Mouse (Mus musculus) midbrain, postnatal 0 days (tissue): ENCODE measurements at regions not wholly inside any gene's neighbourhood (a gene's known extent, or its start where the extent isn't known, plus 50 kb on each side); places are given as distances from the start of the nearest gene placed in this dataset.

Source experiments
- ATAC-seq: fragments of 200-750 bp; cut with Nextera tagmentation; 2 replicates; pipeline ENCODE4 v1.8.0; 2017; ENCODE audit warnings: moderate number of reproducible peaks, mild to moderate bottlenecking, moderate TSS enrichment, moderate library complexity; ENCODE audit not compliant: low FRiP score
- DNase-seq: peaks from one replicate; pipeline ENCODE4 v3.0.0-alpha.2; 2015; ENCODE audit warnings: low spot score
- H3K27ac ChIP-seq: fragments of 300-500 bp; sonication (generic); 2 replicates; pipeline ENCODE4 v1.5.1; 2014; ENCODE audit warnings: low read depth, mild to moderate bottlenecking, low read length, mixed read lengths
- H3K27me3 ChIP-seq: fragments of 300-500 bp; sonication (generic); 2 replicates; pipeline ENCODE4 v1.6.1; 2014; ENCODE audit warnings: low read length, control low read depth, mixed read lengths; ENCODE audit not compliant: insufficient read depth
- H3K36me3 ChIP-seq: fragments of 300-500 bp; sonication (generic); 2 replicates; pipeline ENCODE4 v1.6.1; 2014; ENCODE audit warnings: low read length, control low read depth, mixed read lengths; ENCODE audit not compliant: insufficient read depth
- H3K4me1 ChIP-seq: fragments of 300-500 bp; sonication (generic); 2 replicates; pipeline ENCODE4 v1.6.1; 2014; ENCODE audit warnings: mild to moderate bottlenecking, control low read depth, antibody characterized with exemption, low read length, mixed read lengths; ENCODE audit not compliant: insufficient read depth
- H3K4me2 ChIP-seq: fragments of 300-500 bp; sonication (generic); 2 replicates; pipeline ENCODE4 v1.6.1; 2014; ENCODE audit warnings: low read depth, mild to moderate bottlenecking, low read length, mixed read lengths; ENCODE audit not compliant: poor library complexity, severe bottlenecking
- H3K4me3 ChIP-seq: fragments of 300-500 bp; sonication (generic); 2 replicates; pipeline ENCODE4 v1.5.1; 2014; ENCODE audit warnings: low read depth, mild to moderate bottlenecking, low read length, moderate library complexity
- H3K9ac ChIP-seq: fragments of 300-500 bp; sonication (generic); replicated peaks from 2 replicates; pipeline ENCODE4 v1.6.1; 2014; ENCODE audit warnings: mild to moderate bottlenecking, low read length, moderate library complexity, mixed read lengths; ENCODE audit not compliant: poor library complexity, severe bottlenecking
- H3K9me3 ChIP-seq: fragments of 300-500 bp; sonication (generic); 2 replicates; pipeline ENCODE4 v1.6.1; 2016; ENCODE audit warnings: low read length, control low read depth
- CTCF ChIP-seq: IDR thresholded peaks from 2 replicates; pipeline ENCODE4 v1.5.1; 2016; ENCODE audit warnings: antibody characterized with exemption, mild to moderate bottlenecking
- WGBS: fragments of 180-500 bp; shearing (Covaris S2); extraction: QIAGEN DNeasy Blood & Tissue Kit; methylation state at CpG from one replicate; pipeline ENCODE4 v1.1.7; 2014; 5-methylcytosine and 5-hydroxymethylcytosine counted together

GRCm38 (mm10) chr5:33529771-33530170 is 96.0 kb upstream of the Nkx1-1 start:
- H3K4me3 ChIP-seq, result no peak overlapping the region
- no peak overlapping the region for H3K9ac ChIP-seq
- WGBS, result 37% methylated on average over 10 of the region's 13 CpGs
- H3K9me3 ChIP-seq, result no peaks in the 10 kb centered on the region
- no peak for TF ChIP-seq CTCF
- ATAC-seq, result no peak
- DNase-seq, result no peak
- no peak overlapping the region for H3K4me2 ChIP-seq
- no peaks in the 10 kb centered on the region for H3K27me3 ChIP-seq
- no peaks in the 10 kb centered on the region for H3K36me3 ChIP-seq
- H3K27ac ChIP-seq, result no peak overlapping the region
- peaks cover 6% of the 10 kb centered on the region; the same call in 1 of the 2 replicates for H3K4me1 ChIP-seq

- Histone ChIP-seq H3K4me2 (no peak overlapping the region), H3K27ac (no peak overlapping the region), H3K9me3 (no peaks in the 10 kb centered on the region), H3K27me3 (no peaks in the 10 kb centered on the region), H3K36me3 (no peaks in the 10 kb centered on the region), H3K4me3 (no peak overlapping the region), H3K4me1 (0 out of 2 replicates have a peak, but pooled peaks cover under 1% of the 10 kb centered on the region), H3K9ac (no peak overlapping the region)
- TF ChIP-seq CTCF, result no peak
- no peak for ATAC-seq
- DNase-seq, result no peak
- 78% methylated on average over 14 of the region's 14 CpGs for WGBS
These were observed 95.3 kb upstream of the Nkx1-1 start for GRCm38 (mm10) chr5:33528971-33529670.

- no peak for TF ChIP-seq CTCF
- no peaks in the 10 kb centered on the region for H3K9me3 ChIP-seq
- ATAC-seq, result no peak
- H3K4me3 ChIP-seq, result no peak overlapping the region
- H3K4me1 ChIP-seq, result no peaks in the 10 kb centered on the region
- no peak overlapping the region for H3K4me2 ChIP-seq
- H3K9ac ChIP-seq, result no peak overlapping the region
- H3K27ac ChIP-seq, result no peak overlapping the region
- WGBS, result 79% methylated on average over 10 of the region's 10 CpGs
- H3K27me3 ChIP-seq, result no peaks in the 10 kb centered on the region
- no peak for DNase-seq
- no peaks in the 10 kb centered on the region for H3K36me3 ChIP-seq
These were observed 94.0 kb upstream of the Nkx1-1 start for GRCm38 (mm10) chr5:33527750-33528149.

GRCm38 (mm10) chr5:33527316-33527715 is 93.5 kb upstream of the Nkx1-1 start:
- ATAC-seq (no peak), DNase-seq (no peak)
- Histone ChIP-seq H3K36me3 (no peaks in the 10 kb centered on the region), H3K27ac (no peak overlapping the region), H3K4me1 (no peaks in the 10 kb centered on the region), H3K4me2 (no peak overlapping the region), H3K9me3 (no peaks in the 10 kb centered on the region), H3K27me3 (no peaks in the 10 kb centered on the region), H3K9ac (no peak overlapping the region), H3K4me3 (no peak overlapping the region)
- WGBS, result 90% methylated on average over 8 of the region's 8 CpGs
- no peak for TF ChIP-seq CTCF

- peak; percentile 36 for DNase-seq
- H3K36me3 ChIP-seq, result no peaks in the 10 kb centered on the region
- no peak overlapping the region for H3K4me2 ChIP-seq
- 82% methylated on average over 16 of the region's 16 CpGs for WGBS
- TF ChIP-seq CTCF, result no peak
- ATAC-seq, result no peak
- no peaks in the 10 kb centered on the region for H3K9me3 ChIP-seq
- no peaks in the 10 kb centered on the region for H3K27me3 ChIP-seq
- no peak overlapping the region for H3K4me3 ChIP-seq
- no peaks in the 10 kb centered on the region for H3K4me1 ChIP-seq
- no peak overlapping the region for H3K9ac ChIP-seq
- no peak overlapping the region for H3K27ac ChIP-seq
These were observed 88.4 kb upstream of the Nkx1-1 start for GRCm38 (mm10) chr5:33521951-33522742.

- WGBS, result 61% methylated on average over 10 of the region's 10 CpGs
- H3K36me3 ChIP-seq, result no peaks in the 10 kb centered on the region
These were observed 87.1 kb upstream of the Nkx1-1 start for GRCm38 (mm10) chr5:33520856-33521255.

More at GRCm38 (mm10) chr5:33520856-33521255, 87.1 kb upstream of the Nkx1-1 start:
- no peaks in the 10 kb centered on the region for H3K4me1 ChIP-seq
- H3K27ac ChIP-seq, result no peak overlapping the region
- no peak for ATAC-seq
- H3K9me3 ChIP-seq, result no peaks in the 10 kb centered on the region
- no peak for TF ChIP-seq CTCF
- no peak overlapping the region for H3K4me3 ChIP-seq
- H3K27me3 ChIP-seq, result no peaks in the 10 kb centered on the region
- no peak overlapping the region for H3K4me2 ChIP-seq
- DNase-seq, result no peak
- no peak overlapping the region for H3K9ac ChIP-seq
